Mouse (Mus musculus) midbrain, postnatal 0 days (tissue): ENCODE measurements at regions not wholly inside any gene's neighbourhood (a gene's known extent, or its start where the extent isn't known, plus 50 kb on each side); places are given as distances from the start of the nearest gene placed in this dataset.

Source experiments
- ATAC-seq: fragments of 200-750 bp; cut with Nextera tagmentation; 2 replicates; pipeline ENCODE4 v1.8.0; 2017; ENCODE audit warnings: moderate number of reproducible peaks, mild to moderate bottlenecking, moderate TSS enrichment, moderate library complexity; ENCODE audit not compliant: low FRiP score
- DNase-seq: peaks from one replicate; pipeline ENCODE4 v3.0.0-alpha.2; 2015; ENCODE audit warnings: low spot score
- H3K27ac ChIP-seq: fragments of 300-500 bp; sonication (generic); 2 replicates; pipeline ENCODE4 v1.5.1; 2014; ENCODE audit warnings: low read depth, mild to moderate bottlenecking, low read length, mixed read lengths
- H3K27me3 ChIP-seq: fragments of 300-500 bp; sonication (generic); 2 replicates; pipeline ENCODE4 v1.6.1; 2014; ENCODE audit warnings: low read length, control low read depth, mixed read lengths; ENCODE audit not compliant: insufficient read depth
- H3K36me3 ChIP-seq: fragments of 300-500 bp; sonication (generic); 2 replicates; pipeline ENCODE4 v1.6.1; 2014; ENCODE audit warnings: low read length, control low read depth, mixed read lengths; ENCODE audit not compliant: insufficient read depth
- H3K4me1 ChIP-seq: fragments of 300-500 bp; sonication (generic); 2 replicates; pipeline ENCODE4 v1.6.1; 2014; ENCODE audit warnings: mild to moderate bottlenecking, control low read depth, antibody characterized with exemption, low read length, mixed read lengths; ENCODE audit not compliant: insufficient read depth
- H3K4me2 ChIP-seq: fragments of 300-500 bp; sonication (generic); 2 replicates; pipeline ENCODE4 v1.6.1; 2014; ENCODE audit warnings: low read depth, mild to moderate bottlenecking, low read length, mixed read lengths; ENCODE audit not compliant: poor library complexity, severe bottlenecking
- H3K4me3 ChIP-seq: fragments of 300-500 bp; sonication (generic); 2 replicates; pipeline ENCODE4 v1.5.1; 2014; ENCODE audit warnings: low read depth, mild to moderate bottlenecking, low read length, moderate library complexity
- H3K9ac ChIP-seq: fragments of 300-500 bp; sonication (generic); replicated peaks from 2 replicates; pipeline ENCODE4 v1.6.1; 2014; ENCODE audit warnings: mild to moderate bottlenecking, low read length, moderate library complexity, mixed read lengths; ENCODE audit not compliant: poor library complexity, severe bottlenecking
- H3K9me3 ChIP-seq: fragments of 300-500 bp; sonication (generic); 2 replicates; pipeline ENCODE4 v1.6.1; 2016; ENCODE audit warnings: low read length, control low read depth
- CTCF ChIP-seq: IDR thresholded peaks from 2 replicates; pipeline ENCODE4 v1.5.1; 2016; ENCODE audit warnings: antibody characterized with exemption, mild to moderate bottlenecking
- WGBS: fragments of 180-500 bp; shearing (Covaris S2); extraction: QIAGEN DNeasy Blood & Tissue Kit; methylation state at CpG from one replicate; pipeline ENCODE4 v1.1.7; 2014; 5-methylcytosine and 5-hydroxymethylcytosine counted together

DNA sequence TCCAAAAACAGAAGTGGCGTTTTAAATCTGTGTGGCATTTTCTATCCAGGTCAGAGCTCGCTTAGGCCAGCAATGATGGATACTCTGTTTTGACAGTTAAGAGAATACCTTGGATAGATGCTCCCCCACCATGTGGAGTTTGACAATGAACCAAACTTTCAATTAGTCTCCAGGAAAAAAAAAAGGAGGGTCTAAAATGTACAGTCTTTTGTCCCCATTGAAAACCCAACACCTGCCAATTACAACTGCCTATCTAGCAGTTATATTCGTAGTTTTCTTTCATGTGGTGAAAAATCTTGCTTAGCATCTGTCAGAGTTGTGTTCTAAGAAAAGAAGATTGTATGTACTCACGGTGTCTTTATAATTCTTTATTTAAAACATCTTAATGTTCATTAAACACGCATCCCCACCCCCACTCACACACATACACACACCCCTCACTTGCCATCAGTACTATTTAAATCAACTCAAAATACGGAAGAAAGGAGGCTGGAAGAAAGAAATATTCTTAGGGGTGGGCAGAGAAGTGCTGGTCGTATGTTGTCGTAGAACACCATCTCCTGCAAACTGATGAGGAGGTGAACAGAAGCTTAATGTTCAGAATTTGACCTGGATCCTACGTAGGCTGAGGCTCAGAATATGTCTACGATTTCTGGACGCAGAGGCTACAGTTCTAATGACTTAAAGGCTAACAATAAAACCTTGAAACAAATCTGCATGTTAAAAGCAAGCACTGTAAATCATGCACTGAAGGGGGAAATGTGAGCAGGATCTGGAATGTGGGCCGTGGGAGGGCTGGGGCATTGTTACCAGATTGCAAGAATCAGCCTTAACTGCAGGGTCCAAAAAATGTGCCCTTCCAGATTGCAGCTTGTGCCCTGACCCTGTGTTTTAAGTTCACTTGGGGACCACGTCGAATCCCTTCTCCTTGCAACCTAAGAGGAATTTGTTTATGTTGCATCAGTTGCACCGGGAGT, 147.2 kb upstream of the Hhip start:
- TF ChIP-seq CTCF: no peak
- H3K36me3 ChIP-seq: no peaks in the 10 kb centered on the region
- no peak overlapping the region for H3K27ac ChIP-seq
- no peak overlapping the region for H3K4me2 ChIP-seq
- H3K9ac ChIP-seq: no peak overlapping the region
- no peaks in the 10 kb centered on the region for H3K4me1 ChIP-seq
- H3K4me3 ChIP-seq: no peak overlapping the region
- DNase-seq (no peak), ATAC-seq (no peak)
- H3K27me3 ChIP-seq: no peaks in the 10 kb centered on the region
- WGBS: 54% methylated on average over 15 of the region's 15 CpGs
- H3K9me3 ChIP-seq: no peaks in the 10 kb centered on the region

DNA sequence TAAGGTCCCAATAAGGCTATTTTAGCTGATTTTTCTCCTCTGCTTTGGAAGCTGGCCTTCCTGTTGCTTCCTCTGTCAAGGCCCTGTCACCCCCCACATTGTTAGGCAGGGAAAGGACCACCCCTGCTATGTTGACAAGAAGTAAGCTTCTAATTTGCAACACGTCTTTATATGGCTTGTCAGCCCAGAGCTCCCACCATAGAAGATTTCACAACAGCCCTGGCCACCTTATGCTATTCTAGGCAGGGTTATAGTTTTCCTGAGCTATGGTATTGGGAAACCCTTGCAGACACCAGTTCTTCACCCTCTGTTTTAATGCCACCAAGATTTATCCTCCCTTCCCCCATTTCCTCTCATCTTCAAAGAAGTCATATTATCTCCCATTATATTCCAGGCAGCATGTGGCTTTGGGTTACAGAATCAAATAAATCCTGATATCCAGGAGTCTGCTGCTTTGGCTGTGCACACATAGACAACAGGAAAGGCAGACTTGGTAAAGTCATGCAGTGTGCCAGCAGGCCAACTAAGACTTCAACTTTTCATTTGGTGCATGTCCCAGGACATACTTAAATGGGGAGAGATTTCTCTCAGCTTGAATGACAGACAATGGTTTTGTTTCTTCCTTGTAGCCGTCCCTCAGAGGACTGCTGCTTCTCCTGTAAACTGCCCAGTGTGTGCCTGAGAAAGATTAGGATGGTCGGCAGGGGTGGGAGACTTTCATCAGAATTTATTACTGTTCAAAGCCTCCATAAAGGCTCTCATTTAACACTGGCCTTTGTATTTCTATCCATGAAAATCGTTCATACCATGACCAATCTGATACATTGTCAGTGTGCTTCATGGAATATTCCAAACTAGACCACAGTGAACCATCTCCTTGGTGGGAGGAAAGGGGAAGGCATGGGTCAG, 146.2 kb upstream of the Hhip start:
- WGBS: 28% methylated on average over 4 of the region's 4 CpGs
- no peak overlapping the region for H3K27ac ChIP-seq
- no peak for DNase-seq
- H3K27me3 ChIP-seq: no peaks in the 10 kb centered on the region
- no peak for ATAC-seq
- no peak overlapping the region for H3K4me2 ChIP-seq
- no peaks in the 10 kb centered on the region for H3K9me3 ChIP-seq
- H3K36me3 ChIP-seq: no peaks in the 10 kb centered on the region
- no peaks in the 10 kb centered on the region for H3K4me1 ChIP-seq
- H3K9ac ChIP-seq: no peak overlapping the region
- TF ChIP-seq CTCF: no peak
- no peak overlapping the region for H3K4me3 ChIP-seq

- DNase-seq (no peak), ATAC-seq (no peak)
- H3K9me3 ChIP-seq: no peaks in the 10 kb centered on the region
- TF ChIP-seq CTCF: no peak
- WGBS: 88% methylated on average over 4 of the region's 4 CpGs
- no peaks in the 10 kb centered on the region for H3K27me3 ChIP-seq
- H3K4me2 ChIP-seq: no peak overlapping the region
- no peak overlapping the region for H3K9ac ChIP-seq
- no peak overlapping the region for H3K27ac ChIP-seq
- no peaks in the 10 kb centered on the region for H3K36me3 ChIP-seq
- H3K4me1 ChIP-seq: no peaks in the 10 kb centered on the region
- no peak overlapping the region for H3K4me3 ChIP-seq
Measured at GRCm38 (mm10) chr8:80197680-80198079, 139.9 kb upstream of the Hhip start.

GRCm38 (mm10) chr8:80190510-80190908, 132.7 kb upstream of the Hhip start:
- no peaks in the 10 kb centered on the region for H3K4me1 ChIP-seq
- no peaks in the 10 kb centered on the region for H3K9me3 ChIP-seq
- WGBS: 83% methylated on average over 4 of the region's 4 CpGs
- no peak for ATAC-seq
- H3K4me3 ChIP-seq: no peak overlapping the region
- H3K9ac ChIP-seq: no peak overlapping the region
- H3K36me3 ChIP-seq: no peaks in the 10 kb centered on the region
- H3K27ac ChIP-seq: no peak overlapping the region
- no peak for TF ChIP-seq CTCF
- no peak overlapping the region for H3K4me2 ChIP-seq
- no peaks in the 10 kb centered on the region for H3K27me3 ChIP-seq
- no peak for DNase-seq

DNA sequence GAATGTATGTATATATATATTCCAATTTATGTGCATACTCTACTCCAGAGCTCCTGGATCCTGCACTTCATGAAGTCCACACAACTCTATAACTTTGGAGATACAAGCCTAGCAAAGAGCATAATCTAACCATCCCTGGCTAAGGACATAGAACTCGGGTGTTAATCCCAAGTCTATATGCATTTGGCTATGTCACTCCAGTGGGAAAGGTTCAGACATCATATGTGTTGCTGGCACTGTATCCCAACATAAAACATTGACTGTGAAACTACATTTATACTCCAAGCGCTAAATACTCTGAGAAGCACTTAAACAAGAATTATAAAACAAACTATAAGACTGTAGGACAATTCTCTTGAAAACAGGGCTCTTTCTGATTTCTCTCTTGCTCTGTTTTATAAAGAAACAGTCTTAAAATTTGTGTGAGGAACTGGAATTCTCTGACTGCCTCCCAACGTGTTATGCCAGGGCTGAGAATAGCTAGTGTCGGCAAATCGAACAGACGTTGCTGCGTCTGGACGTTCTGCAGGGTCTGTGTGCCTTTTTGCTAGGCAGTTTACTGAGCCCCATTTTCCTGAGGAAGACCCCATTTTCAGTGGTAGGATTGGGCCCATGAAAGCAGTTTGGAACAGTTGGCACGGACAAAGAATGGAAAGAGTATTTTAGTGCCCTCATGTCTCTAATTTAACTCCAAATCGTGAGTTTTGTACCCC, 132.1 kb upstream of the Hhip start:
- no peaks in the 10 kb centered on the region for H3K4me1 ChIP-seq
- H3K27ac ChIP-seq: no peak overlapping the region
- H3K4me3 ChIP-seq: no peak overlapping the region
- ATAC-seq: no peak
- H3K9me3 ChIP-seq: no peaks in the 10 kb centered on the region
- H3K9ac ChIP-seq: no peak overlapping the region
- H3K36me3 ChIP-seq: no peaks in the 10 kb centered on the region
- DNase-seq: no peak
- H3K27me3 ChIP-seq: no peaks in the 10 kb centered on the region
- no peak overlapping the region for H3K4me2 ChIP-seq
- no peak for TF ChIP-seq CTCF
- 82% methylated on average over 10 of the region's 10 CpGs for WGBS
